Mouse (Mus musculus) forebrain, embryonic 14.5 days (tissue): ENCODE measurements at regions not wholly inside any gene's neighbourhood (a gene's known extent, or its start where the extent isn't known, plus 50 kb on each side); places are given as distances from the start of the nearest gene placed in this dataset.

Experiments
- ATAC-seq: fragments of 200-750 bp; cut with Nextera tagmentation; 2 replicates; pipeline ENCODE4 v1.8.0; 2017; ENCODE audit warnings: mild to moderate bottlenecking, moderate library complexity
- DNase-seq: peaks from one replicate; pipeline ENCODE4 v3.0.0-alpha.2; 2015; ENCODE audit warnings: low spot score
- H3K27ac ChIP-seq: fragments of 300-500 bp; sonication (generic); 2 replicates; pipeline ENCODE4 v1.5.1; 2014; ENCODE audit warnings: low read depth, mild to moderate bottlenecking, control low read depth, low read length, moderate library complexity
- H3K27me3 ChIP-seq: fragments of 300-500 bp; sonication (generic); replicated peaks from 2 replicates; pipeline ENCODE4 v1.6.1; 2014; ENCODE audit warnings: low read length, control low read depth, mixed read lengths; ENCODE audit not compliant: control insufficient read depth, insufficient read depth
- H3K36me3 ChIP-seq: fragments of 300-500 bp; sonication (generic); 2 replicates; pipeline ENCODE4 v1.6.1; 2014; ENCODE audit warnings: low read length, control low read depth; ENCODE audit not compliant: control insufficient read depth, insufficient read depth
- H3K4me1 ChIP-seq: fragments of 300-500 bp; sonication (generic); 2 replicates; pipeline ENCODE4 v1.6.1; 2014; ENCODE audit warnings: antibody characterized with exemption, low read length, control low read depth; ENCODE audit not compliant: control insufficient read depth, insufficient read depth
- H3K4me2 ChIP-seq: fragments of 300-500 bp; sonication (generic); 2 replicates; pipeline ENCODE4 v1.6.1; 2014; ENCODE audit warnings: mild to moderate bottlenecking, control low read depth, low read length
- H3K4me3 ChIP-seq: fragments of 300-500 bp; sonication (generic); 2 replicates; pipeline ENCODE4 v1.5.1; 2014; ENCODE audit warnings: low read depth, low read length, control low read depth
- H3K9ac ChIP-seq: fragments of 300-500 bp; sonication (generic); 2 replicates; pipeline ENCODE4 v1.6.1; 2014; ENCODE audit warnings: mild to moderate bottlenecking, low read length, control low read depth, moderate library complexity
- H3K9me3 ChIP-seq: fragments of 300-500 bp; sonication (generic); replicated peaks from 2 replicates; pipeline ENCODE4 v1.6.1; 2016; ENCODE audit warnings: low read length, control low read depth, mixed read lengths; ENCODE audit not compliant: control insufficient read depth
- WGBS: fragments of 180-500 bp; shearing (Covaris S2); extraction: QIAGEN DNeasy Blood & Tissue Kit; methylation state at CpG from one replicate; pipeline ENCODE4 v1.1.7; 2014; 5-methylcytosine and 5-hydroxymethylcytosine counted together

- Histone ChIP-seq H3K27ac (no peak overlapping the region), H3K4me2 (no peak overlapping the region), H3K9ac (no peak overlapping the region), H3K4me3 (no peak overlapping the region), H3K36me3 (no peaks in the 10 kb centered on the region), H3K27me3 (no peaks in the 10 kb centered on the region), H3K4me1 (no peaks in the 10 kb centered on the region), H3K9me3 (no peaks in the 10 kb centered on the region)
- no peak for DNase-seq
- ATAC-seq, result no peak
- 97% methylated on average over 2 of the region's 2 CpGs for WGBS
Measured at GRCm38 (mm10) chr10:37561705-37562104, 423.0 kb upstream of the Marcks start.

- Histone ChIP-seq H3K4me1 (no peaks in the 10 kb centered on the region), H3K9ac (no peak overlapping the region), H3K27ac (no peak overlapping the region), H3K27me3 (no peaks in the 10 kb centered on the region), H3K36me3 (no peaks in the 10 kb centered on the region), H3K9me3 (no peaks in the 10 kb centered on the region), H3K4me3 (no peak overlapping the region), H3K4me2 (no peak overlapping the region)
- WGBS, result 92% methylated on average over 2 of the region's 2 CpGs
- DNase-seq (no peak), ATAC-seq (no peak)
Measured at GRCm38 (mm10) chr10:37549446-37549845, 410.7 kb upstream of the Marcks start.

- Histone ChIP-seq H3K9me3 (no peaks in the 10 kb centered on the region), H3K9ac (no peak overlapping the region), H3K27ac (no peak overlapping the region), H3K36me3 (no peaks in the 10 kb centered on the region), H3K4me1 (no peaks in the 10 kb centered on the region), H3K4me3 (no peak overlapping the region), H3K27me3 (no peaks in the 10 kb centered on the region), H3K4me2 (no peak overlapping the region)
- ATAC-seq (no peak), DNase-seq (no peak)
- WGBS, result 68% methylated on average over 1 of the region's 1 CpGs
Measured at GRCm38 (mm10) chr10:37540703-37541102, 402.0 kb upstream of the Marcks start.

- WGBS, result 54% methylated on average over 3 of the region's 3 CpGs
- H3K9me3 ChIP-seq, result no peaks in the 10 kb centered on the region
- H3K9ac ChIP-seq, result no peak overlapping the region
- no peak overlapping the region for H3K4me3 ChIP-seq
- H3K27me3 ChIP-seq, result no peaks in the 10 kb centered on the region
- no peak overlapping the region for H3K27ac ChIP-seq
- no peaks in the 10 kb centered on the region for H3K36me3 ChIP-seq
- ATAC-seq (0 out of 2 replicates have a peak, but pooled peaks have one; percentile 18), DNase-seq (peak; percentile 11)
- no peak overlapping the region for H3K4me2 ChIP-seq
- H3K4me1 ChIP-seq, result no peaks in the 10 kb centered on the region
Measured at GRCm38 (mm10) chr10:37505966-37506615, 367.4 kb upstream of the Marcks start.

- Histone ChIP-seq H3K27ac (no peak overlapping the region), H3K27me3 (no peaks in the 10 kb centered on the region), H3K36me3 (no peaks in the 10 kb centered on the region), H3K4me3 (no peak overlapping the region), H3K4me1 (no peaks in the 10 kb centered on the region), H3K9ac (no peak overlapping the region), H3K9me3 (no peaks in the 10 kb centered on the region), H3K4me2 (no peak overlapping the region)
- ATAC-seq, result no peak
- 76% methylated on average over 2 of the region's 2 CpGs for WGBS
- no peak for DNase-seq
Measured at GRCm38 (mm10) chr10:37504468-37504867, 365.7 kb upstream of the Marcks start.

- H3K27me3 ChIP-seq, result no peaks in the 10 kb centered on the region
- DNase-seq, result no peak
- H3K36me3 ChIP-seq, result no peaks in the 10 kb centered on the region
Measured at GRCm38 (mm10) chr10:37502505-37502904, 363.8 kb upstream of the Marcks start.

GRCm38 (mm10) chr10:37501043-37501442 is 362.3 kb upstream of the Marcks start:
- H3K27ac ChIP-seq, result no peak overlapping the region
- H3K9ac ChIP-seq, result no peak overlapping the region
- no peaks in the 10 kb centered on the region for H3K9me3 ChIP-seq
- no peaks in the 10 kb centered on the region for H3K36me3 ChIP-seq
- H3K4me2 ChIP-seq, result no peak overlapping the region
- 92% methylated on average over 2 of the region's 2 CpGs for WGBS
- ATAC-seq (no peak), DNase-seq (no peak)
- H3K4me1 ChIP-seq, result no peaks in the 10 kb centered on the region
- no peak overlapping the region for H3K4me3 ChIP-seq
- no peaks in the 10 kb centered on the region for H3K27me3 ChIP-seq

More at GRCm38 (mm10) chr10:37502505-37502904, 363.8 kb upstream of the Marcks start:
- Histone ChIP-seq H3K4me3 (no peak overlapping the region), H3K9me3 (no peaks in the 10 kb centered on the region), H3K27ac (no peak overlapping the region), H3K4me2 (no peak overlapping the region), H3K4me1 (no peaks in the 10 kb centered on the region), H3K9ac (no peak overlapping the region)
- no peak for ATAC-seq

- DNase-seq, result no peak
- Histone ChIP-seq H3K9ac (no peak overlapping the region), H3K4me3 (no peak overlapping the region), H3K36me3 (no peaks in the 10 kb centered on the region), H3K9me3 (no peaks in the 10 kb centered on the region), H3K4me1 (no peaks in the 10 kb centered on the region), H3K27ac (no peak overlapping the region), H3K27me3 (no peaks in the 10 kb centered on the region), H3K4me2 (no peak overlapping the region)
- ATAC-seq, result no peak
- 68% methylated on average over 1 of the region's 1 CpGs for WGBS
Measured at GRCm38 (mm10) chr10:37495467-37495866, 356.7 kb upstream of the Marcks start.

- Histone ChIP-seq H3K9me3 (no peaks in the 10 kb centered on the region), H3K36me3 (no peaks in the 10 kb centered on the region), H3K4me1 (no peaks in the 10 kb centered on the region), H3K4me3 (no peak overlapping the region), H3K4me2 (no peak overlapping the region), H3K9ac (no peak overlapping the region), H3K27ac (no peak overlapping the region), H3K27me3 (no peaks in the 10 kb centered on the region)
- WGBS, result 2% methylated on average over 3 of the region's 3 CpGs
- peak; percentile 37 for DNase-seq
- ATAC-seq, result peak; percentile 88
Measured at GRCm38 (mm10) chr10:37494552-37495166, 355.9 kb upstream of the Marcks start.
